Mouse (Mus musculus): ENCODE results near the gene Arf1.

Gene Arf1

DNA sequence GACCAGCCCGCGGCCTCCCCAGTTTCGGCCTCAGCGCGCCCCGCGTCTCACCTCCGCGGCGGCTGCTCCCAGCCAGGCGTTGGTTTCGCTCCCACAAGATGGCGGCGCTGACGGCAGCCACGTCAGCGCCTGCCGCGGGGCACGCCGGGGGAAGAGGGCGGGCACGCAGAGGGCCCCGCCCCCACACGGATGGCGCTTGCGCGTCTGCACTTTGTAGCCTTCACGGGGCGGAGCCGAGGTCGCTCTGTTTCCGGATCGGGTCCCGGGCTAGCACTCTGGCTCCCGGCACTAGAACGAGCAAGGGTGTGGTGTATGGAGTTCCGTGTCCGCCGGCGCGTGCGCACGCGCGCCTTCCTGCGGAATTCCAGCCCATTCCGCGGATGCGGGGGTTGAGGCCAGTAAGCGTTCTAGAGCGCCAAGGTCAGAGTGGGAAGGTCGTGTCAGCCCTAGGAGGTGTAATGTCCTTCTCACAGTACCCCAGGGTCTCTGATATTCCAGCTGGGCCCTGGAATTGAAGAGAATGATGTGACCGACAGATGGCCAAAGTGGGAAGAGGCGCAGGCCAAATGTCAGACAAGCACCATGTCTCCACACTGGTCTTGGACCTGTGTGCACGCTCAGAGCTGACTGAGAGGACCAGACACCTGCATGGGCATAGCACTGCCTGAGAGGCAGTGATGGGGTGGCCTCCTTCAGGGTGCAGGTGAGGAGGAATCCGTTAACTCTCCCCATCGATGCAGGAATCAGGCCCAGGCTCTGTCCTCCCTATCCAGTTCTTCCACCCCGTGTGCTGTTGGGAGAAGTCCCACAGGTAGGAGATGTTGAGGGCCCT lies at the start of gene Arf1:
Gene Arf1, minus strand, starts transcription at position 149 of the 832 bp plus-strand sequence.
- DNase-seq (ENCODE audit: low spot score), result peak; percentile 97

DNA sequence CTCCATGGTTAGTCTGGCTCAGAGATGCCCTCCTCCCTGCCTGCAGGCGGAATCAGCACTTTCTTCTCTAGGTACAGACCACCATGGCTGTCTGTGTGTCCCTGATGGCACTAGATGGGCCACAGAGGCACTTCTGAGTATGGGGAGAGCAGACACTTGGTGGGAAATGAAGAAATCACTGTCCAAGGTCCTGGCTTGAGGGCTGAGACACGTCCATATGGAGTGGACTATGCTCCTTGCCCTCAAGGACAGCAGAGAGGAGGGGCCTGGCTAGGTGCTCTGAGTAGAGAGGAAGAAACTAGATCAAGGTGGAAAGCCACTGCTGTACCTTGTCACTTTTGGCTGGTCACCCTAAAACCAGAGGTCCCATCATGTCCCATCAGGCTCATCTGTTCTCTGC lies 48.8 kb upstream of the Arf1 start:
- no peak for DNase-seq (ENCODE audit: low spot score)

DNA sequence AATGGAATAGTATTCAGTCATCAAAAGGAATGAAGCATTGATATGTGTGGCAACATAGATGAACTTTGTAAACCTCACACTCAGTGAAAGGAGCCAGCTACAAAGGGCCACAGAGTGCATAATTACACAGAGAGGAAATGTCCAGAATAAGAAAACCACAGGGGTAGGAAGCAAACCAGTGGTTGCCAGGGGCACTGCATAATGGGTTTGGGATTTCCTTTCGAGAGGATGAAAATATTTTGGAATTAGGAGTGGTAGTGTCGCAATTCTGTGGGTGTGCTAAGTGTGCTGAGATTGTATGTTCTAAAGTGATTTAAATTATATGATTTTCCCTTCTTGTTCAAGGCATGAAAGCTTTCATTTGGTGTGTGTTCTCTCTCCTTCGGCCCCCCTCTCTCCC lies 46.1 kb upstream of the Arf1 start:
- no peak for DNase-seq (ENCODE audit: low spot score)

DNA sequence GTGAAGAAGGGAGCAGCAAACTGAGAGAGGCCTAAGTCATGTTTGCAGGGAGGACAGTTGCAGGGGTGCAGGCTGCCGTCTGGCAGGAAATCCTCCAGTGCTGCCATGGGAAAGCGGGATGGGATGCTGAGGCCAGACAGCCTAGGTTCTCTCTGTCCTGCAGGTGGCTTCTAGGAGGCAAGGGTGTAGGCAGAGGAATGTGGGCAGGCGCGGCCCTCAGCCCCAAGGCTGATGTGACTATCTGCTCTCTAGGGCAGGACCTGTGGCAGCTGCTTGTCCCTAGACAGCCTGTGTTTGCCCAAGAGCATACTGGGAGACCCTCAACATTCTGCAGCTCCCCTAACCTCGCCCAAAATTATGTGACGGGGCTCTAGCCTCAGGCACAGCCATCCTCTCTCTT lies 38.7 kb upstream of the Arf1 start:
- DNase-seq (ENCODE audit: low spot score), result no peak

DNA sequence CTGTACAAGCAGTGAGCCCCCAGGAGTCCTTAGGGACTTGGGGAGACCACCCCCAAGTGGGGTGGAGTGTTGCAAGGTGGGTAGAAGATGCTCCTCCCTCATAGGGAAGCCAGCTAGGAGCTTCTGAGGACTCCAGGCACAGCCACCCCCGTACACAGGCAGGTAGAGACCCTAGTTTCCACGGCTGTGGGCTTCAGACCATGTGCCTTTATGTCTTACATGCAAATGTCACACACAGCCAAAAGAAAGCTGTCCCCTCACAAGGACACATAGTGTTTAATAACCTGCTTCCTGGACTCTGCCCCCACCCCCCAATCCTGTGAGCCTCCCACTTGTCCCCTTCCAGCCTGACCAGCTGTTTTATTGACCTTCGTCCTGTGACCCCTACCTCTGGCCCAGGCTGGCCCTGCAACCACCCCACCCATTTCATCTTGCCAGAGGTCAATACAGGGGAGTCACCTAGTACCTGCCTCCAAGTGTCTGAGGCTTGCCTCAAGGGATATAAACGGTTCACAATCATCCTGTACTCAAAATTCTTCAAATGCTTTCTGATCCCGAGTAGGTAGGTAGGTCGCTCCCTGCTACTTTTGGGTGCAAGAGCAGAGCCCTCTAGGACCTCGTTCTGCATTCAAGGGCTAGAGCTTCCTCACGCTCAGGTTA lies 37.2 kb upstream of the Arf1 start:
- no peak for DNase-seq (ENCODE audit: low spot score)

DNA sequence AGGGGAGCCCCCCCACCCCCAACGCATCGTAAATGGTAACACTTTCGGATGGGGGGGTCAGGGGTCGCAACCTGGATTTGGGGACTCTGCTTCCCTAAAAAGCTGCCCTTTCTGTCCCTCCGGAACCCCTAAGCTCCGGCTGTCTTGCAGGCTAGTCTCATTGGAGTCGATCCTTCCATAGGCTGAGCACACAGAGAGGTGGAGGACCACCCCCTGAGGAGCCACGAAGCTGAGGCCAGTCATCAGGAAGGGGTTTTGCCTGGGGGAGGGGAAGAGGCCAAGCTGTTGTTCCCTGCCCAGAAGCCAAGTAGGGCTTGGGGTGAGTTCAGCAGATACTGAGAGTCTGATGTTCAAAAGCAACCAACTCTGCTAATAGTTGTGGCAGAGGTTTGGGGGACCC lies 36.5 kb upstream of the Arf1 start:
- DNase-seq (ENCODE audit: low spot score), result no peak

DNA sequence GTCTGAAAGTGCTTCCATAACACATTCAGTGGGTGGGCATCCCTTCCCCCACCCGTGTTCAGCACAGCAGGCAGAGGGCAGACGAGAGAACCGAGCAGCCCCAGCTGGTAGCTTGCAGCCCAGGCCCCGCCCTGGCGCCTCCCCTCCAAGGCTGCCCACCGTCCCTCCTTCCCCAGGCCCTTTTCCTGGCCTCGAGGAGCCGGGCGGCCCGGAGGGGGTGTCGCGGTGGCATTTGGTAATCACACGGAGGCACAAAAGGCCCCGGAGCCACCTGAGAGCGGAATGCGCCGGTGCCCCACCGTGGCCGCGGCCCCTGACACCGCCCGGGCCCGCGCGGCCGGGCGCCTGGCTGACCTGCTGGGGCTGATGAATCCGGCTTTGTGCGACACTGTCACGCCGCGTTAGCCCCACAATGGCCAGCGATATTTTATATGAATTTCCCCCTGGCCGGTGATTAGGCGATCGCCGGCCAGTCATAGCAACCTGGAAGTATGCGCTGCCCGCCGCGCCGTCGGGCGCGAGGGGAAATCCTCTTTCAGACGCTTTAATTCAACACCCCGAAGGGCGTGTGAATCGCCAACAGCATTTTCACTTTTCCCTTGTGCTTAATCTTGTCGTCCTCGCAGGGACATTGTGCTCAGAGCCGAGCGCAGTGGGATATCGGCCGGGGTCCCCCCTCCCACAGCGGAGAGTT lies 35.9 kb upstream of the Arf1 start:
- peak; percentile 36 for DNase-seq (ENCODE audit: low spot score)

DNA sequence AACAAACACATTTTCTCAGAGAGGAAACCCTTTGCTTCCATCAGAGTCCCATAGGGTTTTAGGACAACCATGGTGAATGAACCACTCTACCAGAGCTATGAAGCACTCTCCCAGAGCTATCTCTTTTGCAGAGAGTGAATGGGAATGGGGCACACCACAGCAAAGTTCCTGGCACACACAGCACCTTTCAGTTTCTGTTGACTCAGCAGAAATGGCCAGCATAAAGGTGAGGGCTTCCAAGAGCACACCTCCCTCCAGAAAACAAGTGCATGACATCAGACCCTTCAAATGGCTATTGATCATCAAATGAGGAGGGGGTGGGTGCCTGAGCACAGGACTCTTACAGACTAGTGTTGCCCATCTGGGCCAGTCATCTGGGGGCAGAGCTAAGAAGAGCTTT lies 34.2 kb upstream of the Arf1 start:
- no peak for DNase-seq (ENCODE audit: low spot score)

DNA sequence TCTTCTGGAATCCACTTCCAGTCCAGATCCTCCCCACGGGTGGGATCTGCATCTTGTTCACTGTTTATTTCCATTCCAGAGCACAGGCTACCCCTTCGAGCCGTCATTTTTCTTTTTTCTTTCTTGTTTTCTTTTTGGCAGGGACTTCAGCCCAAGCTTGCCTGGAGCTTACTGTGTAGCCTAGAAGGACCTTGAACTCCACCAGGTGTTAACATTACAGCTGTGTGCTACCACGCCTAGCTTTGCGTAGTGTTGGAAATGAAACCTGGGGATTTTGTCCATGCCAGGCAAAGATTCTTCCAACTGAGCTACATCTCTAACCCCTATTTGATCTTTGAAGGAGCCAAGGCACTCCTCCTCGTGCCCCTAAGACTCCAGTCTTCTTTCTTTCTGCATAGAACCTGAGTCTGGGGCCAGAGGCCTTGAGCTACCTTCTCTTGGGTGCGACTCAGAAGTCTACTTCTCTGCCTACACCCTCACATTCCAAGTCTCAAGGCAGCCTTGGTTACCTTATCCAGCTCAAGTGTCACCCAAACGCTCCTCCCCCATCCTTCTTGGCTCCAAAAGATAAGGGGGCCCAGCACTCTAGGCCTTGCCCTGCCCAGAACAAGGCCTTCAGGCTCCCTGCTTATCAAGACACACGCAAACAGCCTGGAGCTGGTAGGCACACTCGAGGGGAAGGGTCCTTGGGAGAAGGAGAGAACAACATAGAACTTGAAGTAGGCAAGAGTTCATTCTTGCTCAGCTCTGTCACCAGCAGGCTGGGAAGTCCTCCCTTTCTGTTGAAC lies 32.8 kb upstream of the Arf1 start:
- DNase-seq (ENCODE audit: low spot score), result no peak

DNA sequence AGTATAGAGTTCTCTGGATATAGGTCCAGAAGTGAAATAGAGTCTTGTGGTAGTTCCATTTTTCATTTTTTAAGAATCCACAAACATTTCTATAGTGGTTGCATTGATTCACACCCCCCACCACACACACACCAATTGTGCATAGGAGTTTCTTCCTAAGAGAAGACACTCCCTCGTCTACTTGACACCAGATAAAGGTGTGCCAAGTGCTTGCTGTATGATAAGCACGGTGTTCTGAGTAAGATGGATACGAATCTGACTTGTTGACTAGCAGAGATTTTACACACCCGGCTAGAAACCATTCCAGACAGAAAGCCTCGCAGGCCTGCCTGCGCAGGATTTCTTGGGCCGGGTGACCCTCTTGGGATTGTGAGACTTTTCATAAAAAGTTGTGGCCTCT lies 31.6 kb upstream of the Arf1 start:
- DNase-seq (ENCODE audit: low spot score), result no peak

DNA sequence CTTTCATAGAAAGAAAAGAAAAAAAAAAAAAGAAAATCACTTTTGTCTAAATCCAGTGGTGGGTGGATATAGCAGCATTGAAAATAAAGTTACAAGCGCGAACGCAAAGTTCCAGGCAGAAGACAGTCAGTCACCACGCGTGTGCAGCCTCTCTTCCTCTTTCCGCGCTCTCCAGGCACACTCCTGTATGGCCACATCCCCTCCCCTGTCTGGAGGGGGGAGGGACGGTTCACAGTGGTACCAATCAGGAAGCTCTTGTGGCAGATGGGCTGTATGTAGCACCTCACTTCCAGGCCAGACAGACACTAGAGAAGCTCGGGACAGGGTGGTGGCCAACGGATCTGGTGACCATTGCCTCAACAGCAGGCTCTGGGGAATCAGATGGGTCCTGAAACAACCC lies 20.0 kb upstream of the Arf1 start:
- no peak for DNase-seq (ENCODE audit: low spot score)

DNA sequence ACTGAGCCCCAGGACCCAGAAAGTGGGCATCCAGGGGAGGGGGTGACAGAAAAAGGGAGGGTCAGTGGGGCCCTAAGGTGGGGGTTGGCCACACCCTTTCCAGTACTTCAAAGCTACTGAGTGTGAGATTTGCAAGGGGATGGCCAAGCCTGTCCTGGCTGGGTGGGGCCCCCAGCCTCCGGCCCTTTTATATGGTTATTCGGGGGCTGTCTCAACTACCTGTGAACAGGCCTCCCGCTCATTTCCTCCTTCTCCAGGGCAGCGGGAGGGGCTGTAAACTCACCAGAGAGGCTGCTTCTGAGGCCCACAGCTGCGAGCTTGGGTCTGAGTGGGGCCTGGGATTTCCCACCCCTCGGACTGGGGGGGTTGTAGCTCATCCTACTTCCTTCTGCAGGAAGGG lies 15.8 kb upstream of the Arf1 start:
- no peak for DNase-seq (ENCODE audit: low spot score)

DNA sequence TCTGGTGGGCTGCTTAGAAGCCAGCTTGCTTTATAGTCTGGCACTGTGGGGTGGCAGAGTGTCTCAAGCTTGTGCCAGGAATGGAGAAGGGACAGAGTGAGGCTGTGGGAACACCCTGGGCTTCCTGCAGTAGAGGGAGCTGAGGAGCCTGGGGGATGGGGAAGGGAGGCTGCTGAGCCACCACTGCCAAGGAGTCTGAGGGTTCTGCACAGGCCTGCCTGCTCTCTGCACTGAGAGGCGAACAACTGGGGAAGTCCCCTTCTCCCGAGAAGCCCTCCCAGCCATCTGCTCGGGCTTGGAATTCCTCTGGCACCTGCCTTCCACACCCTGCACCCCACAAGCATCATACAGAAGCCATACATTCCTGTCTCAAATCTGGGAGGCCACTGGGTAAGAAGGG lies 13.8 kb upstream of the Arf1 start:
- no peak for DNase-seq (ENCODE audit: low spot score)

DNA sequence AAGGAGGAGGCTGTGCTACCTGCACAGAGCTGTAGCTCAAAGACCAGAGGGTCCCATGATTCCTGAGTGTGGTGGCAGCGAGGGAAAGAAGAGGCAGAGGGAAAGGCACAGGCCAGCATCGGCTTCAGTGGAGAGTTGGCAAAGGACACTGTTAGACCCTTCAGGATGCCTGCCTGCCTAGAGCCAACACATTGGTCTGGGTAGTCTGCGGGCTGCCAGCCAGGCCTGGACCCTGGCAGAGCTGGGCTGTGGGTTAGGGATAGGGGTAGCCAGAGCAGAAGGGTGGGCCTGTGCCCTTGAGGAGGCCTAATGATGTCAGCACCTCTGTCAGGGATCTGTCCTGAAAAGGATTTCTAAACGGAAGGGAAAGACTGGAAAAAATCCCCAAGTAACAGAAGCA lies 11.7 kb upstream of the Arf1 start:
- no peak for DNase-seq (ENCODE audit: low spot score)

DNA sequence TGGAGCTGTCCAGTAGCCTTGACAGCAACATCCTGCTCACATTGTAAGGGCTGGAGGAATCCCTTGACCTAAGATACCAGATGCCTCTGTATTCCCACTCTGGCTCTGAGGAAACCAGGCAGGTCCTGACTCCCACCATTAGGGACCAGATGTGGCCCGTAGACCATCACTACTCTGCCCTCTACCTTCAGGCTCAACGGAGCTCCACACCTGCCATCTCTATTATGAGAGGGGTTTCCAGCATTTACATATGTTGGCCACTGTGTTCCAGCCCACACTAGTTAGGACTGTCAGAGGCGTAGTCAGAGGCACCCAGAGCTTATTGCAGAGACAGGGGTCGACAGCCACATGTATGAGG lies 11.3 kb upstream of the Arf1 start:
- DNase-seq (ENCODE audit: low spot score), result no peak

DNA sequence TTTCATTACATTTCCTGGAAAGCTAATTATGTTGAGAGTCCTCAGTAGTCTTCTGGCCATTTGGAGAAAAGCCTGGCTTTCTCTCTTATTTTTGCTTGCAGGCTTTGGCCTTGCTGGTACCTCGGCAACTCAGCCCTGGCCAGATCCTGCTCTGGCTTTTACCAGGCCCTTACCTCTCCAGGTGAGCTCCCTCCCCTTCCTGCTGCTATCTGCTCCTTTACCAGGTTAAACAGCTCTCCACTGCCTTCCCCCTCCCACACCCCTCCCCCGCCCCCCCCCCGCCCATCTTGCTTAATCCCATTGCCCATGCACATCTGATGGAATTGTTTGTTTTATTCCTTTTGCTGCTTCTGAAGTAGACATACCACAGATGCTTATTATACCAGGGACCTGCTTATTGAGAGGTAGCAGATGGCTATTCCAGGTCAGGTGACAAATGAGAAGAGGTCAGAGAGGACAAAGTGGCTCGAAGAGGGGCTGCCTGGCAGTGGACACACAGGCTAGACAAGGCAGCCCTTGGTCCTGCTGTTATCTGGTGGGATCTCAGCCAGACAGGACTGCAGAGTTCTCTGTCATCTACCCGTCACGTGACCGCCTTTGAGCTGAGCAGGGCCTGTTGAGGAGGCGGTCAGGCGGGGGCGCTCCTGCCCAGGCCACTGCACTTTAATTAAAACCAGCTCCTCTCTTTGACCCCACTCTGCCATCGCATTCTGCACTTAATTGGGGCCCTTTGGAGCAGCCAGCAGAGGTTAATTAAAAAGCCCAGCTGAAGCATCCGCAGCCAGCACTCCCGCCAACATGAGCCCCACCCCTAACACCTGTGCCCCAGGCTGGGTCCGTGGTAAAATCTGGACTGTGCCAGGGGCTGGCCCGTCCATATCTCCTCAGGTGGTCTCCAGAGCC lies 10.7 kb upstream of the Arf1 start:
- DNase-seq (ENCODE audit: low spot score), result peak; percentile 71

DNA sequence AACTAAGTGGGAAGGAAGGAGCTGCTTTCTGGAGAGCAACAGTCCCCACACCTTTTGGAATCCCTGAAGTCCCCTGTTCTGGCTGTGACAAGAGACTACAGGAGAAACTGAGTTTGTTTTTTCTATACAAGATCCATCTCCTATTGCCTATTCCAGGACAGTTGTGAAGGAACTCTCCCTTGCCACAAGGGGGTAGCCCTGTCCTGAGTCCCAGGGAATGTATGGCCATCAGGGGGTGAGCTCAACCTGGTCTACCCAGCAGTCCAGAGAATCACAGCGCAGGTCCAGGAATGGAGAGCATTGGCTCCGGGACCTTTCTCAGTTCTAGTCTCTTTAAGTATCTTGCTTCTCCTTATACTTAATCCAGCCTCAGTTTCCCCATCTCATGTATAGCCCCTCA lies 4.7 kb upstream of the Arf1 start:
- no peak for DNase-seq (ENCODE audit: low spot score)

DNA sequence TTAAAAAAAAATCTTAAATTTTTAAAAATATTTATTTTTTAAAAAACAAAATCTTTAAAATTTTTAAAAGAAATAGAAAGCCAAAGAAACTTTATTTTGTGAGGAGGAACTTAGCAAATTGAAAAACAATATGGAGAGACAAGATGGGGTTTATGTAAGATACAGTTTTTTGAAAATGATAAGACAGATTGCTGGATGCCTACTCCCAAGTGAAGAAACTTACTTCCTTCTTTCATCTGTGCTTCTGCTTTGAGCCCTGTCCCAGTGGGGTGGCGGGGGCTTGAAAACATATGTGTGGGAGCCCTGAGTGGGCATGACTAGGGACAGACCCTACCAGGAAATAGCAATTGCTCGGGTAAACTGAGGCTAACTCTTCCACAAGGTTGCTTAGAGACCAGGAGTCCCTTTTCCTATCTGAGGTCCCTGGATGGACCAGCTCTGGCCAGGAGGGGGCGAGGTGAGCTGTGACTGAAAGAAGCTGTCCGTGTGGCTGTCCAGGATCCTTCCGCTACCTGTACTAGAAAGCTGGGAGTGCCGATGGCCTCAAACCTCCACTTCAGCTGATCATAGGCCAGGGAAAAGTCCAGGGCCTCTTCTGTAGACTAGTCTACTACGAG lies 2.2 kb upstream of the Arf1 start:
- DNase-seq (ENCODE audit: low spot score), result peak; percentile 70

DNA sequence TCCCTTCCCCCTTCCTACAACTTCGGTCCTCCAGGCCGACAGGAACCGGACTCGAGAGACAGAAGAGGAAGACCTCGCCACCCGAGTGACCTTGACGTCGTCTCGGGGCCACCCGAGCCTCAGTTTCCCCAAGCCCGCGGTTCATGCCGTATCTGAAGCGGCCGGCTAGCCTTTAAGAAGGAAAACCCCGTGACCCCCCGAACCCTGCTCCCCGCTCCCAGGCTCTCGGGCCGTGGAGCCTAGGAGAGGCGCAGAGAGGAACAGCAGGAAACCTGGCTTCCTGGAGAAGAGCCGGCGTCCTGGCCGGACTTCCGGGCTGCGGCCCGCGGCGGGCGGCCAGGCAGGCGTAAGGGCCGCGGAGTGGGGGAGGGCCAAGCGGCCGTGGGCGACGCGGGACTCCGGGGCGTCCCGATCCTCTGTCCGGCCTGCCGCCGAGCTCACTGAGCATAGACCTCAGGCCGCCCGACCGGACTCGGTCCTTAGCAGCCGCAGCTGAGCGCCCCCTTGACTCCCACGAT lies 407 bp downstream of the Arf1 start:
- DNase-seq (ENCODE audit: low spot score), result peak; percentile 31

DNA sequence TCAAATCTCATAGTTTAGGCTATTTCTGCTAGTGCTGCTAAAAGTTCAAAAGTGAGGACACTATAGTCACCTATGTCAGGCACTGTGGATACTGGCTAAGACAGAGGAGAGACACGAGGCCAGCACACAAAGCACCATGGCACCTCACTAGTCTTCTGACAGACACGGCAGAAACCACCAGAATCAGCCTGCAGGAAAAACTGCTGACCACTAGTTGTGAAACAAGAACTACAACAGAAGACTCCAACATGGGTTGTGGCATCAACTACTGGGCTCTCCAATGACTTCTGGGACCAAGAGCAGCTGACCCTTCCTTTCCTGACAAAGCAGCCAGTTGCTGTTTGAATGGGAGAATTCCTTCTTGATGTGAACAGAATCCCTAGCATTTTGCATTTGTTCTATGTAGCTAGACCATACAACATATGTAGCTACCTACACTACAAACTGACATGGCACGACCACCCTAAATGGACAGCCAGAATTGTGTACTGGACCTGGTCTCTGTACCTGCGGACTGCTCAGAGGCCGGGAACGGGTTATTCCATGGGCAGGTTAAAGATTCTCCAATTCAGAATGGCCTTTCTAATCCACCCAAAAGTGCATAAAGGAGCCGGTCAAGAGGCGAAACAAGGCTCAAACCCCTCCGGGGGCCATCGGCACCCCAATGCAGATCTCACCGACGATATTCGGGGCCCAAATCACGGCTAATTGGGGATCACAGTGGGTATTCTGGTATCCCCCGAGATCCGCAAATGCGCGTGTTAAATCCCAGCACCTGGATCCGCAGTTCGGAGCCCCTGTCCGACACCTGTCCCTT lies 1.1 kb downstream of the Arf1 start:
- no peak for DNase-seq (ENCODE audit: low spot score)
